Mouse (Mus musculus): Measurements from ENCODE around the gene Fancc. TPM values are rescaled to one million over a fixed set of nuclear protein-coding genes. Genes with fewer than 3 reads are reported as not detected.

The Fancc gene
- polyA plus RNA-seq, 1 experiment from 2014 or later, result 17.7 TPM

DNA sequence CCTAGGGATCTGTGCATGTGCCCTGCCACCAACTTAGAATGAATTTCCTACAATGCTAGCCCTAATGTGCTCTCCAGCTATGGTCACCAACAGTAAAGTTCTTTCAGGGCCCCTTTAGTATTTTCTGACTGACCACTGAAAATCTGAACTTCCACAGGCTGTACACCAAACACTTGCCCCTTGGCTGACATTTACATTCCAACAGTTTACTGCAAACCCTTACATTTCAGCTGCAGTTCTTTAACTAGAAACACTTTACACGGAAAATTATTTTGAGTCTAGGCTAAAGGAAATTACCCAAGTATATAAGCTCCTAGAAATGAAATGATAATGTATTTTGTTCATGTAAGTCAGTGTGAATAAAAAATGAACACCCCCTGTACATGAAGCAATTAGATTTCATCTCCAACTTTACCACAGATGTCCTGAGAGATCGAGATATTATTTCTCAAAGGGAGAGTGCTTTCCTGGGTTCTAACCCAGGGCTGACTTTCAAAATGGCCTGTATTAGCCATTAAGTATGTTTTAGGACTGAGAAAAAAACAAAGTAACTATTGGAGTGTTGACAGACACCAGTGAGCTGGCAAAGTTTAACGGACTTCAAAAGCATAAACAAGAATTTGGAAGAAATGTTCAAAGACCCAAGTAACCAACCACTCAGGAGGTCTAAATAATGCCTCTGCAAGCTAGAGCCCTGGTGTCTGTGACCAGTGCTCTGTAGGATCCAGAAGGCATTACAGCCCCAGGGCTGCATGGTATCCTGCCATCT lies 32.7 kb upstream of the Fancc start:
- Histone ChIP-seq H3K9ac (no peak overlapping the region), H3K4me3 (replicated peaks) (no peak overlapping the region), H3K9me3 (no peaks in the 10 kb centered on the region), H3K4me2 (replicated peaks) (no peak overlapping the region), H3K27ac (0 out of 2 replicates have a peak overlapping the region, but pooled peaks have one; percentile 7), H3K4me1 (replicated peaks) (peaks cover 46% of the 10 kb centered on the region), H3K27me3 (replicated peaks) (no peaks in the 10 kb centered on the region), H3K36me3 (peaks cover 46% of the 10 kb centered on the region)
- no peak for ATAC-seq
- WGBS, result 51% methylated on average over 3 of the region's 3 CpGs

DNA sequence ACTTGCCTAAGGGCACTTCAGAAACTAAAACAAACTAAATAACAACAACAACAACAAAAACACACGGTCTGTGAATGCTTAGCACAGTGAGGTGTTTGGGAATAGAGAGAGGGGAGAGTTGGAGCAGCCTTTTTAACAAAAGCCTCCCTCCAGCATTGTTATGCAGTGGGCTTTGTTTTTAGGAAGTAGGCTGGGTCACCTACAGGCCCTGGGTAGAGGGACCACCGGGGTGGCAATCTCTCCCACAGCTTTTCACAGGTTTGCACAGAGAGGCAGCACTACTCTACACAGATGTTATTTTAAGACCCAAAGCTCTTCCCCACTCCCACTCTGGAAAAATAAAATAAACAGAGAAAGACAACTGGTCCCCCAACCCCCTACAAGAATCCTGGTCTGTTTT lies 31.8 kb upstream of the Fancc start:
- ATAC-seq, result no peak
- H3K9me3 ChIP-seq, result no peaks in the 10 kb centered on the region
- peaks cover 46% of the 10 kb centered on the region for H3K36me3 ChIP-seq
- H3K9ac ChIP-seq, result peak overlapping the region; percentile 30; the same call in 1 of the 2 replicates
- no peaks in the 10 kb centered on the region for H3K27me3 ChIP-seq (replicated peaks)
- H3K27ac ChIP-seq, result peak overlapping the region; percentile 64
- no peak overlapping the region for H3K4me3 ChIP-seq (replicated peaks)
- no peak overlapping the region for H3K4me2 ChIP-seq (replicated peaks)
- H3K4me1 ChIP-seq (replicated peaks), result peaks cover 56% of the 10 kb centered on the region
- WGBS, result 21% methylated on average over 2 of the region's 2 CpGs

DNA sequence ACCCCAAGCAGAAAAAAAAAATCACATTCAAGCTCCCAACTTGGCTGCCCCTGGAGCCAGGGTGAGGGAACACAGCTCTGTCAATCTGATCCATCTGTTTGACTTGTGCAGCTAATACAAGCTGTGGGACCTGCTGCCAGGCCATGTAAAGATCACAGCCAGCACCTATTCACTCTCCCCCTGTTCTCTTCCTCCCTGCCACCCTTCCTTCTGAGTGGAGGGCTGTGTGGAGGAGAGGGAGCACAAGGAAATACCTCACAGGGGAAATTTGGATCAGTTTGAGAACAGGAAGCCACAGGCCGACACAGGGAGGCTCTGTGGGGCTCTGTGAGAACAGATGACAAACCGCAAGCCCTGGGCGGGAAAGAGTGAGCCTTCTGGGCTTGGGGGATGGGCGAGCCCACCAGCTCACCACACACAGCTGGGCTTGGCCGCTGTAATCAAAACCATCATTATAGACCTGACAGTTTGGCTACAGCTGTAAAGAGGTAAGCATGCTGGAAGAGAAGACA lies 31.1 kb upstream of the Fancc start:
- H3K4me1 ChIP-seq (replicated peaks), result peaks cover 58% of the 10 kb centered on the region
- peak overlapping the region; percentile 64 for H3K27ac ChIP-seq
- 14% methylated on average over 5 of the region's 5 CpGs for WGBS
- no peak overlapping the region for H3K4me2 ChIP-seq (replicated peaks)
- ATAC-seq, result peak; percentile 29; the same call in 1 of the 2 replicates
- peak overlapping the region; percentile 30; the same call in 1 of the 2 replicates for H3K9ac ChIP-seq
- no peak overlapping the region for H3K4me3 ChIP-seq (replicated peaks)
- no peaks in the 10 kb centered on the region for H3K9me3 ChIP-seq
- H3K27me3 ChIP-seq (replicated peaks), result no peaks in the 10 kb centered on the region
- H3K36me3 ChIP-seq, result peaks cover 46% of the 10 kb centered on the region

DNA sequence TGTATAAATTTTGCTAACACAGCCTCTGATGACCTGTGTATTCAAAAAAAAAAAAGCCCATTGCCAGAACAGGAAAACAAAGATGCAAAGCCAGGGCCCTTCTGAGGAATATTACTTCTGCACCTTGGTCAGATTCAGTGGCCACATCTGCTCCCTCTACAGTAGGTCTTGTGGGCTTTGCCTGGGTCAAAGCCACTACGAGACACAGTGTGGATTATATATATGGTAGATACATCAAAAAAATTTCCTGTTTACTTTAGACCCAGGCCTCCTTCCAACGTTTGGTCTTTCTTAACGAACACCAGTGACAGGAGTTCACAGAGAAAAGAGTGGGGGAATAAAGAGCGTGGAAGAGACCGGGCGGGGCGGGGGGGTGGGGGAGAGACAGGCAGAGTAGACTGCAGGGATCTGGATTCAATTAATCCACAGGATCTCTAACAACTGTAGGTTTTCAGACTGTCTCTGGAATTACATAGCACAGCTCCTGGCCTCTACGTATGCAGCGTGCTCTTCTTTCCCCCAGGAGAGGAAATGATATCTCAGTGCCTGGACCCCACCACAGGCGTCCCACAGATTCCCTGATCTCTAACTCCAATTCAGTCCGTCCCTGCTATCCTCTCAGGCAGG lies 28.6 kb upstream of the Fancc start:
- peak overlapping the region; percentile 9; the same call in 1 of the 2 replicates for H3K4me2 ChIP-seq (replicated peaks)
- no peaks in the 10 kb centered on the region for H3K27me3 ChIP-seq (replicated peaks)
- ATAC-seq, result peak; percentile 50
- H3K4me1 ChIP-seq (replicated peaks), result peaks cover 63% of the 10 kb centered on the region
- WGBS, result 42% methylated on average over 11 of the region's 11 CpGs
- H3K36me3 ChIP-seq, result peaks cover 28% of the 10 kb centered on the region
- H3K4me3 ChIP-seq (replicated peaks), result no peak overlapping the region
- H3K9me3 ChIP-seq, result no peaks in the 10 kb centered on the region
- peak overlapping the region; percentile 80 for H3K27ac ChIP-seq
- no peak overlapping the region for H3K9ac ChIP-seq

DNA sequence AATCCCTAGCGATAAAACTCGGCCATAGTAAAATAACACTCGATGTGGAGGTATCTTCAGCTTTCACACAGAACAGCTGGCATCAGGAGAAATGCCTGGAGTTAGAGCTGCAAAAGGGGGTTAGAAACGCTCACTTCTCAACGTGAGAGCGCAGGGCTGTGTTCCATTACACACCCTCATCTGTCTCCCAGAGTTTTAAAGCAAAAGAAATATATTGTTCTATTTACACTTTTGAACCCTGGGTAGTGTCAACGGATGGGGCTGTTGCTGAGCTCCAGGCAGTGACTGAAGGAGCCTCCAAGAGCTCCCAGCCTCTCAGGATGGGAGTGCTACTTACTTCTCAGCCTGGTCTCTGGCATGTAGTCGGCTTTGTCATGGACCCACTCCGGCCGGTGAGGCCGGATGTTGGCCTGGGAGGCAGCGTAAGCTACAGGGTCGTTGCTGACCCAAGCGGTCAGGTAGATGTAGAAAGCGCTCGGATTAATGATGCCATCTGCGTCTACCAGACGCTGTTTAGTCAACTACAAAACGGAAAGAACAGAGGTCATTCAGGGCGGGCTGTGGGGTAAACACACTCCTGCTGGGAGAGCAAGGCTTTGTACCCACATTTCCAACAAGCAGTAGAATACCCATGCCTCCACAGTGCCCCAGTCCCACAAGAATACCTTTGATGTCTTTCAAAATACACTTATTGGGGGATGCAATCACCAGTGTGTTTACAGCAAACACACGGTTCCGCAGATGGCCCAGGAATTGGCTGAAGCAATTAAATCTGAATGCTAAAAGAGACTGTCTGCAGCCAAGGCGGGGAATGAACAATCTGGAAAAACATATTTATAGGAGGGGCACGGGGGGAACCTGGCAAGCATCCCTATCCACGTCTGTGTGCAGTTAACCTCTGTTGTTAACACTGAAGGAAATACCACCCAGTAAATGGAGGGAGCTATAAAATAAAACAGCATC lies 27.8 kb upstream of the Fancc start:
- peak; percentile 48 for ATAC-seq
- Histone ChIP-seq H3K4me2 (replicated peaks) (peak overlapping the region; percentile 9; the same call in 1 of the 2 replicates), H3K4me3 (replicated peaks) (no peak overlapping the region), H3K4me1 (replicated peaks) (peaks cover 57% of the 10 kb centered on the region), H3K9ac (no peak overlapping the region; the same call in 1 of the 2 replicates), H3K27ac (peak overlapping the region; percentile 80), H3K27me3 (replicated peaks) (no peaks in the 10 kb centered on the region), H3K9me3 (no peaks in the 10 kb centered on the region), H3K36me3 (peaks cover 31% of the 10 kb centered on the region)
- 39% methylated on average over 25 of the region's 25 CpGs for WGBS

DNA sequence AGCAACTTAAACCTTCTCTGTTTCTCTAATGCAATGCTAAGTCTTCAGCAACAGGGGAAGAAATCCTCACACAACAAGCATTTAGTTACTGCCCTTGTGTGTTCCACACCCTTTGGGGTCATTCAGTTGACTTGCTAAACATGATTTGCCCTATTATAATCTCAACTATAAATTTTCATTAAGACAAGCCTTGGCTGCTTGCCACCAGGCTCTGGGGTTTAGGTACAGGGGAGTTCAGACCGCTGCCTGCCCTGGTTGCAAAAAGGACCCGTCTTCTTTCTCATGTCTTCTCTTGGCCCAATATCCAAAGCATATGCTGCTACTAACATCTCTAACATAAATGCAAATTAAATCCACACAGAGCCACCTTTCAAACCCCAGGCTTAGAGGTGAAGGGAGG lies 27.0 kb upstream of the Fancc start:
- WGBS, result 58% methylated on average over 2 of the region's 2 CpGs
- H3K27me3 ChIP-seq (replicated peaks), result no peaks in the 10 kb centered on the region
- no peak overlapping the region for H3K4me2 ChIP-seq (replicated peaks)
- no peak for ATAC-seq
- no peak overlapping the region for H3K9ac ChIP-seq
- no peaks in the 10 kb centered on the region for H3K9me3 ChIP-seq
- H3K4me1 ChIP-seq (replicated peaks), result peaks cover 51% of the 10 kb centered on the region
- peak overlapping the region; percentile 80 for H3K27ac ChIP-seq
- no peak overlapping the region for H3K4me3 ChIP-seq (replicated peaks)
- H3K36me3 ChIP-seq, result peaks cover 36% of the 10 kb centered on the region

DNA sequence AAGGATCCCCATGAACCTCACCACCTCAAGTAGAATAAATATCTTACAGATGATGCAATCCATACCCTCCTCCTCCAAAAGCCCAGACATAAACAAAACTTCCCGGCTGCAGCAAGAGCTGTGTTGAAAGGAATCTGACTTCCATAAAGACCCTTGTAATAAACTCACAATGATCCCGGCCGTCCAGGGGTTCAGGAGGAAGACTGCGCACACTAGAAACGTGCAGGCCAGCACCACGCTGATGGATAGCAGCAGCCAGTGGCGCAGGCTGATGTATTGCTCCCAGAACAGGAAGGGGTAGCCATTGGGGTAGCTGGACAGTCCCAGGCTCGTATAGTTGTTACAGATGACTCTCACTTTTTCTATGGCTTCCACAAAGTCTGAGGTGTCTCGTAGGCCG lies 25.8 kb upstream of the Fancc start:
- H3K27me3 ChIP-seq (replicated peaks), result no peaks in the 10 kb centered on the region
- H3K27ac ChIP-seq, result peak overlapping the region; percentile 80
- peak; percentile 44; the same call in 1 of the 2 replicates for ATAC-seq
- H3K4me3 ChIP-seq (replicated peaks), result no peak overlapping the region
- 29% methylated on average over 10 of the region's 10 CpGs for WGBS
- H3K9ac ChIP-seq, result no peak overlapping the region
- peaks cover 44% of the 10 kb centered on the region for H3K36me3 ChIP-seq
- H3K4me2 ChIP-seq (replicated peaks), result no peak overlapping the region
- no peaks in the 10 kb centered on the region for H3K9me3 ChIP-seq
- peaks cover 39% of the 10 kb centered on the region for H3K4me1 ChIP-seq (replicated peaks)

DNA sequence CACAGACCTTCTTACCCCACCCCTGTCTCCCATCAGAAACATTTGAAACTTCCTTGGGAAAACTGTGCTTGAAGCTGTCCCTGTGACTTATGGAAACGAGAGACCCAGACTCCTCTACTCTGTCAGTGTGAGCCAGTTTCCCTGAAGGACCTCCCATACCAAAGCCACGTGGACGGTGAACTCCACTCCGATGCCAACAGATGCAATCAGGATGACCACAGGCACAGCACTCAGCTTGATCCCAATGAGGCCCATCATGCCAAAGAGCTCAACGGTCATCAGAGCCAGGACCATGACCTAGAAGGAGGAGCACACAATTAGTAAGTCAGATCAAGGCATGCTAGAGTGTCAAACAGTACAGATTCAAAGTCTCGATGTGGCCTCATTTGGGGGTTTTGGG lies 23.0 kb upstream of the Fancc start:
- Histone ChIP-seq H3K27me3 (replicated peaks) (no peaks in the 10 kb centered on the region), H3K27ac (no peak overlapping the region), H3K36me3 (peaks cover 50% of the 10 kb centered on the region), H3K9me3 (no peaks in the 10 kb centered on the region), H3K4me1 (replicated peaks) (peaks cover 20% of the 10 kb centered on the region), H3K9ac (no peak overlapping the region), H3K4me3 (replicated peaks) (no peak overlapping the region), H3K4me2 (replicated peaks) (no peak overlapping the region)
- no peak for ATAC-seq
- 76% methylated on average over 6 of the region's 6 CpGs for whole genome bisulfite sequencing

DNA sequence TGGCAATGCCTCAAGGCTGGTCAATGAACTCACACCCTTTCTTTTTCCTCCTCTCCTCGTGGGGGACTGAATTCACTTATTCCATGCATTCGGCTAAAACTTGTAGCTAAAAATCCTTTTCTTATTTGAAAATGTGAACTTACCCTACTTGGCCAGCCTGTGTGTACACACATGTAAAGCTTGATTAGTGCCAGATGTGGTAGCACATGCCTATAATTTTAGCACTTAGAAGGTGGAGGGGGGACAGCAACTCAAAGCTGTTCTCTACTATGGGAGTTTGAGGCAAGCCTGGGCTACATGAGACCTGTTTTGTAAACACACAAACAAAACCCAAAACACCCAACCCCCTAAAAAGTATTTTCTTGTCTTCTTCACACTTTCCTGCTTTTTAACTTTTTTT lies 19.5 kb upstream of the Fancc start:
- H3K27me3 ChIP-seq (replicated peaks), result no peaks in the 10 kb centered on the region
- H3K27ac ChIP-seq, result 0 out of 2 replicates have a peak overlapping the region, but pooled peaks have one; percentile 36
- no peaks in the 10 kb centered on the region for H3K9me3 ChIP-seq
- no peak overlapping the region for H3K4me2 ChIP-seq (replicated peaks)
- ATAC-seq, result no peak
- peaks cover 68% of the 10 kb centered on the region for H3K36me3 ChIP-seq
- H3K4me1 ChIP-seq (replicated peaks), result peaks cover 4% of the 10 kb centered on the region
- H3K9ac ChIP-seq, result no peak overlapping the region
- no peak overlapping the region for H3K4me3 ChIP-seq (replicated peaks)
- 64% methylated on average over 2 of the region's 2 CpGs for WGBS

DNA sequence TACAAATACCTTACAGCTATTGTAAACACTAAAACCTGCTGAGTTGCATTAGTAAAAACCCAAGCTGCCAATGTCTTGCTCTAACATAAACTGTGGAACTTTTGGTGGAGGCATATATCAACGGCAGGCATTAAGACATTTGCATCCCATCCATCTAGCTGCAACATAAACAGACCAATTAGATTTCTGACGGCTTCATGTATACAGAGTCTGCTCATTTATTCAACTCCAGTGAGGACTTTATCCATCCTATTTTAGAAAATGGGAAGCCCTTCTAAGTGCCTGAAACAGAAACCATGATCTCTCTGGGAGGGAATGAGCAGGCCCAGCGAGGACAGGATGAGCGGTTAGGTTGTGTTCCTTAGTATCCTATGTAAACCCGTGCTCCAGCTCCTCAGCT lies 18.5 kb upstream of the Fancc start:
- peaks cover 74% of the 10 kb centered on the region for H3K36me3 ChIP-seq

DNA sequence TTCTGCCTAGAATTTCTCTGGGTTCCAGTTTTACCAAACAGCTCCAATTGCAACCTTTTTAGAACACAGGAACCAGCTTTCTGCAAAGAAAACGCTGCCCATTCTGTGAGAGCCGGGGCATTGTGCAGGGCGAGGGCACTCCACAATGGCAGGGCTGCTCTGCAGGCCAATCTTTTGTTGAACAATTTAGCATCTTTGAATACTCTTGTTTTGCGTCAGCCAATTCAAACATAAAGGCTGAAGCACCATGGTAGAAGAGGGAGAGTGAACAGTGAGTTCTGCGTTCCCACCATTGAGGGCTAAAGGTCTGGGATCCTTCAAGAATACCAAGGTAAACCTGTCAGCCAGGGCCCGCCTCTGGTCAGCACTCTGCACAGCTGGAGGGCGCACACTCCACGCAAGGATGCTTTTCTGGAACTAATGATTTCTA lies 17.9 kb upstream of the Fancc start:
- Histone ChIP-seq H3K4me3 (replicated peaks) (no peak overlapping the region), H3K4me1 (replicated peaks) (peaks cover 4% of the 10 kb centered on the region), H3K9ac (no peak overlapping the region), H3K36me3 (peaks cover 71% of the 10 kb centered on the region), H3K27me3 (replicated peaks) (no peaks in the 10 kb centered on the region), H3K4me2 (replicated peaks) (no peak overlapping the region), H3K27ac (peak overlapping the region; percentile 66), H3K9me3 (no peaks in the 10 kb centered on the region)
- 40% methylated on average over 8 of the region's 8 CpGs for WGBS
- ATAC-seq, result peak; percentile 51

More for the DNA sequence above, 18.5 kb upstream of the Fancc start:
- WGBS, result 43% methylated on average over 5 of the region's 5 CpGs
- Histone ChIP-seq H3K9ac (no peak overlapping the region), H3K4me3 (replicated peaks) (no peak overlapping the region), H3K4me2 (replicated peaks) (no peak overlapping the region), H3K9me3 (no peaks in the 10 kb centered on the region), H3K27ac (0 out of 2 replicates have a peak overlapping the region, but pooled peaks have one; percentile 66), H3K27me3 (replicated peaks) (no peaks in the 10 kb centered on the region), H3K4me1 (replicated peaks) (peaks cover 4% of the 10 kb centered on the region)
- ATAC-seq, result peak; percentile 57
